Comparison of ENCODE assay signal across 14 mouse cellular contexts in the genomic region with DNA sequence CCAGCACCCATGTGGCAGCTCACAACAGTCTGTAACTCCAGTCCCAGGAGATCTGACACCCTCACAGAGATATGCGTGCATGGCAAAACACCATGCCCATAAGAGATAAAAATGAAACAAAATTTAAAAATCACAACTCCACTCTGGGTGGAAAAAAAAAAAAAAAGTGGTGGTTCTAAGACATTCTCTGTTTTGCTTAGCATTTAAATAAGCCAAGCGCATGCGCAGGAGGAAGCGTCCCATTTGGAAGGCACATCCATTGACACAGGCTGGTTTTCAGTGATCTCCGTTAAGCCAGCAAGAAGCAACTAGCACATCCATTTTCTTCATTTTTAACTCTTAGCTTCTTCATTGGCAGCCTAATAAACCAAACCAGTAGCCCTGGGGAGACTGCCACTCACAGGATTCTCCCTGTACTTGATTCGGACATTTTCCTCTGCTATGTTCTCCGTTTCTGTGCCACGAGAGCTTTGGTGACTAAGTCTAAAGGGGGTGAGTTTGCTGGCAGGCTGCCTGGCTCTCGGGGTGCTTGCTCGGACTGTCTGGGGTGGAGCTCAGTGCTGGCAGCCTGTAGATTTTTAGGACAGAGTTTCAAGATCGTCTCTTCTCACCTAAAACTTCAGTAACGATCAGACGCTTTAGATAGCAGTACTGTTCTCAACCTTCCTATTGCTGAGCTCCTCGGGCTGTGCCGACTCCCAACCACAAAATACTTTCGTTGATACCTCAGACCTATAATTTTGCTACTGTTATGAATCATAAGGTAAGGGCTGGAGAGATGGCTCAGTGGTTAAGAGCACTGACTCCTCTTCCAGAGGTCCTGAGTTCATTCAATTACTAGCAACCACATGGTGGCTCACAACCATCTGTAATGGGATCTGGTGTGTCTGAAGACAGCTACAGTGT. TPM values are rescaled to one million over a fixed set of nuclear protein-coding genes. Genes with fewer than 3 reads are reported as not detected.
DNase-seq lines count a peak whose midpoint lies in the region; ATAC-seq and TF ChIP-seq lines count a peak whose summit lies in the region.
"Had no signal": no experiment of that assay in that cellular context is flagged by ENCODE, and none has a peak within 500 bp of the region (broad histone marks: within the 10 kb centered on the region; RNA-seq: fewer than 3 reads in every experiment).

No protein-coding gene starts in this region.

- H3ac ChIP-seq in C2C12 (ENCODE audit: control insufficient read depth, insufficient read length, low read depth), result peak overlapping the region; percentile 19

- no peaks in the 10 kb centered on the region for H3K79me2 ChIP-seq in C2C12 (ENCODE audit: control insufficient read depth, insufficient read depth)

- 91% methylated on average over 16 of the region's 16 CpGs for WGBS in hindbrain, embryonic 12.5 days
- WGBS in midbrain, embryonic 10.5 days, result 92% methylated on average over 16 of the region's 16 CpGs

- no peaks in the 10 kb centered on the region for H3K79me3 ChIP-seq in C2C12 (ENCODE audit: low read depth)

- intact Hi-C loops in gastrocnemius, adult 2 months (cut with DNase I), result no loop called here

- H3K27me3 ChIP-seq in C2C12 (ENCODE audit: control insufficient read depth, insufficient read depth, insufficient read length), result no peaks in the 10 kb centered on the region
- H3K27me3 ChIP-seq in hindbrain, embryonic 12.5 days, result no peaks in the 10 kb centered on the region; the same call in 1 of the 2 replicates
- no peaks in the 10 kb centered on the region for H3K27me3 ChIP-seq in midbrain, embryonic 10.5 days (ENCODE audit: low read depth, poor library complexity, severe bottlenecking)
- H3K27me3 ChIP-seq: limb, embryonic 13.5 days had no signal

- H3K4me1 ChIP-seq in hindbrain, embryonic 12.5 days, result peaks cover 4% of the 10 kb centered on the region; the same call in 1 of the 2 replicates
- 0 out of 2 replicates have a peak, but pooled peaks cover 3% of the 10 kb centered on the region for H3K4me1 ChIP-seq in midbrain, embryonic 10.5 days

- H3K9me3 ChIP-seq in hindbrain, embryonic 12.5 days (replicated peaks), result peaks cover 4% of the 10 kb centered on the region
- peaks cover 7% of the 10 kb centered on the region for H3K9me3 ChIP-seq in midbrain, embryonic 10.5 days (replicated peaks)

- no peak for TF ChIP-seq CTCF in gastrocnemius, adult 2 months (IDR thresholded peaks at IDR 0.05)
- TF ChIP-seq CTCF in C2C12 (IDR thresholded peaks at IDR 0.05; ENCODE audit: control insufficient read depth, insufficient read depth, insufficient read length), result no peak

- ATAC-seq in hindbrain, embryonic 12.5 days (ENCODE audit: low FRiP score), result no peak
- ATAC-seq: forebrain, embryonic 14.5 days had no signal

- peaks cover 20% of the 10 kb centered on the region for H3K36me3 ChIP-seq in C2C12 (ENCODE audit: control insufficient read depth, insufficient read depth)
- peaks cover 6% of the 10 kb centered on the region for H3K36me3 ChIP-seq in hindbrain, embryonic 12.5 days
- H3K36me3 ChIP-seq in midbrain, embryonic 10.5 days, result peaks cover 21% of the 10 kb centered on the region

- no peak overlapping the region for H3K4me2 ChIP-seq in hindbrain, embryonic 12.5 days (replicated peaks)
- H3K4me2 ChIP-seq: limb, embryonic 13.5 days had no signal

- no peak overlapping the region for H3K9ac ChIP-seq in hindbrain, embryonic 12.5 days
- H3K9ac ChIP-seq: limb, embryonic 13.5 days had no signal

- DNase-seq in gastrocnemius, adult 2 months, result peak; percentile 41
- no peak for DNase-seq in gastrocnemius, postnatal 25 days
- peak; percentile 18 for DNase-seq in R1 (ENCODE audit: low read depth, low spot score)
- DNase-seq in fibroblast of lung, adult 2 months (ENCODE audit: low read depth), result peak; percentile 54
- no peak for DNase-seq in thymus, postnatal 4 days
- DNase-seq in midbrain, embryonic 10.5 days (ENCODE audit: low spot score), result no peak
- DNase-seq: cerebellum, adult 11-12 months; heart, adult 18-20 months; kidney, adult 2 months had no signal

- no peak overlapping the region for H3K4me3 ChIP-seq in gastrocnemius, adult 2 months
- H3K4me3 ChIP-seq in C2C12 (ENCODE audit: insufficient read depth, poor library complexity, severe bottlenecking), result no peak overlapping the region
- no peak overlapping the region for H3K4me3 ChIP-seq in hindbrain, embryonic 12.5 days
- H3K4me3 ChIP-seq in midbrain, embryonic 10.5 days, result no peak overlapping the region
- H3K4me3 ChIP-seq: limb, embryonic 13.5 days had no signal

- no peak overlapping the region for H3K27ac ChIP-seq in gastrocnemius, adult 2 months
- H3K27ac ChIP-seq in hindbrain, embryonic 12.5 days, result no peak overlapping the region
- H3K27ac ChIP-seq in midbrain, embryonic 10.5 days (replicated peaks), result no peak overlapping the region
- H3K27ac ChIP-seq: limb, embryonic 13.5 days had no signal

TF ChIP-seq in C2C12, 6 proteins besides CTCF, POLR2A, EP300 and RAD21:
- TF ChIP-seq CEBPB (IDR thresholded peaks at IDR 0.05; ENCODE audit: low read depth) (no peak), USF1 (IDR thresholded peaks at IDR 0.05; ENCODE audit: low read depth) (no peak), MAX (IDR thresholded peaks at IDR 0.05) (no peak)

RNA-seq across cellular contexts. Expression of a gene that starts 47.4 kb away (rescaled TPM):
- total RNA-seq in gastrocnemius, adult 2 months (2021), result 1 to 10 TPM; 1.6 TPM
- total RNA-seq in gastrocnemius, postnatal 25 days (2021), result 1 to 10 TPM; 2.3 to 3.8 TPM
- polyA plus RNA-seq in C2C12 (2012; fragmentation: generic; extraction: Trizol), result 0.90 TPM
- 8.1 and 9.1 TPM in 2 replicates for polyA plus RNA-seq in hindbrain, embryonic 12.5 days (2016; fragmentation: Nextera tagmentation; extraction: Ambion mirVana)
- 3.6 and 4.5 TPM in 2 replicates for polyA plus RNA-seq in midbrain, embryonic 10.5 days (2016; fragmentation: Nextera tagmentation; extraction: Ambion mirVana)
- total RNA-seq: megakaryocyte, adult 5-6 weeks had no signal

Comparison
In these comparisons a context has a peak if more than half of its experiments do, and no peak if none do; other contexts are left out.
1. DNase-seq: peak in gastrocnemius, adult 2 months (single experiment), R1 (single experiment) and fibroblast of lung, adult 2 months (single experiment); none in gastrocnemius, postnatal 25 days (single experiment), thymus, postnatal 4 days (single experiment) and midbrain, embryonic 10.5 days (single experiment).